Mouse (Mus musculus) forebrain, postnatal 0 days (tissue): ENCODE results near the gene Rbm14. TPM values are rescaled to one million over a fixed set of nuclear protein-coding genes. Genes with fewer than 3 reads are reported as not detected.
"Not testable (repeated sequence)": the region's sequence is repeated elsewhere in the genome, so short reads cannot be mapped to it uniquely, and the experiment has no call there.

Experiments used
- ATAC-seq: fragments of 200-750 bp; cut with Nextera tagmentation; 2 replicates; pipeline ENCODE4 v1.8.0; 2017; ENCODE audit warnings: mild to moderate bottlenecking, moderate library complexity
- DNase-seq: peaks from one replicate; pipeline ENCODE4 v3.0.0-alpha.2; 2015
- H3K27ac ChIP-seq: fragments of 300-500 bp; sonication (generic); 2 replicates; pipeline ENCODE4 v1.5.1; 2014; ENCODE audit warnings: low read depth, mild to moderate bottlenecking, antibody characterized with exemption, low read length, moderate library complexity, mixed read lengths
- H3K27me3 ChIP-seq: fragments of 300-500 bp; sonication (generic); 2 replicates; pipeline ENCODE4 v1.6.1; 2014; ENCODE audit warnings: mild to moderate bottlenecking, low read length, mixed read lengths; ENCODE audit not compliant: insufficient read depth
- H3K36me3 ChIP-seq: fragments of 300-500 bp; sonication (generic); 2 replicates; pipeline ENCODE4 v1.6.1; 2014; ENCODE audit warnings: mild to moderate bottlenecking, moderate library complexity; ENCODE audit not compliant: insufficient read depth
- H3K4me1 ChIP-seq: fragments of 300-500 bp; sonication (generic); 2 replicates; pipeline ENCODE4 v1.6.1; 2014; ENCODE audit warnings: antibody characterized with exemption; ENCODE audit not compliant: insufficient read depth
- H3K4me2 ChIP-seq: fragments of 300-500 bp; sonication (generic); 2 replicates; pipeline ENCODE4 v1.6.1; 2014; ENCODE audit warnings: low read depth, mild to moderate bottlenecking, moderate library complexity
- H3K4me3 ChIP-seq: fragments of 300-500 bp; sonication (generic); 2 replicates; pipeline ENCODE4 v1.5.1; 2014; ENCODE audit warnings: low read depth, low read length, mixed read lengths
- H3K9ac ChIP-seq: fragments of 300-500 bp; sonication (generic); 2 replicates; pipeline ENCODE4 v1.6.1; 2014; ENCODE audit warnings: mild to moderate bottlenecking
- H3K9me3 ChIP-seq: fragments of 300-500 bp; sonication (generic); 2 replicates; pipeline ENCODE4 v1.6.1; 2016; ENCODE audit warnings: low read length
- CTCF ChIP-seq: sonication (generic); IDR thresholded peaks from 2 replicates; pipeline ENCODE4 v1.5.1; 2016; ENCODE audit warnings: antibody characterized with exemption, control low read depth, low read depth
- WGBS: fragments of 180-500 bp; shearing (Covaris S2); extraction: QIAGEN DNeasy Blood & Tissue Kit; methylation state at CpG from one replicate; pipeline ENCODE4 v1.1.7; 2014; 5-methylcytosine and 5-hydroxymethylcytosine counted together
- polyA plus RNA-seq: library from polyadenylated mRNA; unstranded; fragments of >200 nt; fragmentation: Nextera tagmentation; extraction: Ambion mirVana; gene quantifications from 2 replicates; pipeline ENCODE4 v1.2.1, GENCODE M21; 2015
- total RNA-seq: library from RNA; depleted of rRNA; stranded (reverse); fragments of >200 nt; gene quantifications from 2 replicates; pipeline ENCODE4 v1.2.3, GENCODE M21; 2014

The Rbm14 gene
- total and polyA plus RNA-seq, 2 experiments from 2014 or later, result 30.9 to 45.9 TPM

- peaks cover 55% of the 10 kb centered on the region for H3K36me3 ChIP-seq
- no peak overlapping the region for H3K4me3 ChIP-seq
- H3K27me3 ChIP-seq, result no peaks in the 10 kb centered on the region
- no peak overlapping the region for H3K4me2 ChIP-seq
- no peaks in the 10 kb centered on the region for H3K4me1 ChIP-seq
- WGBS, result 74% methylated on average over 2 of the region's 2 CpGs
- DNase-seq, result no peak
- ATAC-seq, result no peak
- H3K9me3 ChIP-seq, result no peaks in the 10 kb centered on the region
- no peak overlapping the region for H3K9ac ChIP-seq
- H3K27ac ChIP-seq, result no peak overlapping the region
- no peak for TF ChIP-seq CTCF
Observed at GRCm38 (mm10) chr19:4782891-4783290, 28.5 kb downstream of the Rbm14 start.

DNA sequence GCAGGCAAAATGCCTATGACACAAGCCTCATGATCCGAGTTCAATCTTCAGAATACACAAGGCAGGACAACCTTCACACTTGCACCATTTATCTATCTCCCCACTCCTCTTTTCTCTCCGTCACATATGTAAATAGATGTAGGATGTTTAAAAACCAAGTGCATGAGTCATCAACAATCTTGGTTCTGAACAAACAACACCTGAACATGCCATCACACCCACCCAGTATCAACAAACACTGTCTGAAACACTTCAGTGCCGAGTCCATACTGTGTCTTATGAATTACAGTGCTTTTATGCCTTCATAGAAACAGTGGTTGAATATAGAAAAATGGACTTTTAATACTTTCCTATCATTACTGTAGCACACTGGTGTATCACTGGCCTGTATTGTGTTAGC lies 38.6 kb downstream of the Rbm14 start:
- Histone ChIP-seq H3K9me3 (no peaks in the 10 kb centered on the region), H3K4me3 (no peak overlapping the region), H3K36me3 (peaks cover 50% of the 10 kb centered on the region), H3K9ac (no peak overlapping the region; the same call in 1 of the 2 replicates), H3K27ac (no peak overlapping the region), H3K27me3 (no peaks in the 10 kb centered on the region), H3K4me1 (no peaks in the 10 kb centered on the region), H3K4me2 (no peak overlapping the region)
- WGBS, result 89% methylated on average over 3 of the region's 3 CpGs
- DNase-seq (no peak), ATAC-seq (no peak)
- TF ChIP-seq CTCF, result no peak

GRCm38 (mm10) chr19:4767507-4768148 lies 43.8 kb downstream of the Rbm14 start:
- Histone ChIP-seq H3K9ac (no peak overlapping the region), H3K4me1 (no peaks in the 10 kb centered on the region), H3K27ac (no peak overlapping the region), H3K4me3 (no peak overlapping the region), H3K36me3 (peaks cover 41% of the 10 kb centered on the region), H3K4me2 (no peak overlapping the region), H3K9me3 (no peaks in the 10 kb centered on the region), H3K27me3 (no peaks in the 10 kb centered on the region)
- no peak for TF ChIP-seq CTCF
- WGBS, result 91% methylated on average over 12 of the region's 12 CpGs
- no peak for ATAC-seq
- no peak for DNase-seq

DNA sequence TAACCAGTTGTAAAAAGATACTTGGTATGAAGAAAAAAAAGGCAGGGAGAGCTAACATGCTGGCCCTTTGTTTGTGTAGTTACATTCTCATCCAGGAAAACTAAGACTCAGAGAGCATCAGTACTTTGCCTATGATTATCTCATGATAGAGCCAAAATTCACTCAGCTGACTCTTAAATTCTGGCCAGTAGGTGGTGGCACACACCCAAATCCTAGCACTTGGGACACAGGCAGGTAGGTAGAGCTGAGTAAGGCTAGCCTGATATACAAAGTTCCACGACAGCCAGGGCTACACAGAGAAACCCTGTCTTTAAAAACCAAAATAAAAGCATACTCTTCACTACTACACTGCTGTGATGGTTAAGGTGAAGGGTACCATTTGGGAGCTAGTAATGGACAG lies 48.6 kb downstream of the Rbm14 start:
- ATAC-seq (no peak), DNase-seq (no peak)
- H3K27me3 ChIP-seq, result no peaks in the 10 kb centered on the region
- no peak overlapping the region for H3K4me3 ChIP-seq
- H3K4me1 ChIP-seq, result peaks cover 10% of the 10 kb centered on the region
- no peak overlapping the region for H3K9ac ChIP-seq
- H3K4me2 ChIP-seq, result no peak overlapping the region
- TF ChIP-seq CTCF, result no peak
- no peaks in the 10 kb centered on the region for H3K9me3 ChIP-seq
- H3K27ac ChIP-seq, result no peak overlapping the region
- WGBS, result 53% methylated on average over 1 of the region's 1 CpGs
- H3K36me3 ChIP-seq, result peaks cover 28% of the 10 kb centered on the region

GRCm38 (mm10) chr19:4760544-4760943 lies 50.9 kb downstream of the Rbm14 start:
- Histone ChIP-seq H3K36me3 (peaks cover 26% of the 10 kb centered on the region), H3K4me1 (peaks cover 14% of the 10 kb centered on the region)
- not testable (repeated sequence) for H3K4me2 ChIP-seq, H3K27ac ChIP-seq, H3K4me3 ChIP-seq, H3K27me3 ChIP-seq, H3K9ac ChIP-seq, ATAC-seq, H3K9me3 ChIP-seq, DNase-seq
- 88% methylated on average over 8 of the region's 8 CpGs for WGBS

- Histone ChIP-seq H3K27me3 (no peaks in the 10 kb centered on the region), H3K36me3 (peaks cover 17% of the 10 kb centered on the region), H3K9me3 (no peaks in the 10 kb centered on the region), H3K9ac (peak overlapping the region; percentile 85), H3K4me2 (peak overlapping the region; percentile 73), H3K4me3 (peak overlapping the region; percentile 90), H3K4me1 (peaks cover 14% of the 10 kb centered on the region), H3K27ac (peak overlapping the region; percentile 96)
- WGBS, result 1% methylated on average over 9 of the region's 9 CpGs
- DNase-seq, result no peak
- TF ChIP-seq CTCF, result no peak
- ATAC-seq, result no peak
Observed at GRCm38 (mm10) chr19:4756921-4757320, 54.5 kb downstream of the Rbm14 start.

DNA sequence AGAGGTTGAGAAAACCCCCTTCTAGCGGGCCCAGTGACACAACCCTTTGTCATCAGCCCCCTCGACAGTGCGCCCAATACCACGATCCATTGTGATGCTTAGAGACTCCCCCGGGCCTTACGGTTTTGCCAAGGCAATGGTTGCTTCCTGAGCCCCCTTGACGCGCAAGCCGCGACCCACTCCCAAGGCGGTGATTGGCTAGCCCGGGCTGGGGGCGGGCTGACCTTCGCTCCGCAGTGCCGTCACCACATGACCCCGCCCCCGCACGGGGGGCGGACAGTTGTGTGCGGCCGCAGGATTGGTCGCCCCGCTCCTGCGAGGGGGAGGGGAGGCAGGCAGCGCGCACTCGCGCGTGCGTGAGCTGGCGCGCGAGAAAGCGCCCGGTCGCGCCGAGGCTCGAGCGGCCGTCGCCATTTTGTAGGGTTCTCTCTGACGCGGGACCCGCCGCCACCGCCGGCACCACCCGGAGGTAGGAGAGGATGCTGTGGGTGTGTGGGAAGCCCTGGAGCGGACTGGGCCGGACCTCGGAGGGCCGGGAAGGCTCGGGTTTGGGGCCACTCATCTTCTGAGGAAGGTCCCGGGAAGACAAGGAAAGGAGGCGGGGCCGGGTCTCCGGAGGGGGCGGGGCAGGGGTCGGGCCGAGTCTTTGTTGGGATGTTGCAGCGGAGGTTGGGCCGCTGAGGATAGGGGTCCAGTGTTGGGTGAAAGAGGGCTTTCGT lies 55.1 kb downstream of the Rbm14 start, which contains the start of gene Rbm4b:
TSS of gene Rbm4b (plus strand) at position 305 of the 719 bp plus-strand sequence.
- H3K4me2 ChIP-seq, result peak within 1 kb of the TSS; percentile 73
- no peaks in the 10 kb centered on the region for H3K27me3 ChIP-seq
- H3K36me3 ChIP-seq, result peaks cover 19% of the 10 kb centered on the region
- whole genome bisulfite sequencing, result 3% methylated on average over 65 of the region's 65 CpGs
- peak; percentile 94 for ATAC-seq
- peak; percentile 99 for DNase-seq
- peaks cover 14% of the 10 kb centered on the region for H3K4me1 ChIP-seq
- TF ChIP-seq CTCF, result 0 out of 2 replicates have a peak, but pooled peaks have one; percentile 12
- peak within 1 kb of the TSS; percentile 90 for H3K4me3 ChIP-seq
- H3K27ac ChIP-seq, result peak within 1 kb of the TSS; percentile 96
- peak within 1 kb of the TSS; percentile 85 for H3K9ac ChIP-seq
- no peaks in the 10 kb centered on the region for H3K9me3 ChIP-seq
